ENCODE assay signal across 10 mouse cellular contexts in genomic region chr2:105256427-105257071, GRCm38 (mm10). TPM values are rescaled to one million over a fixed set of nuclear protein-coding genes. Genes with fewer than 3 reads are reported as not detected.
DNase-seq lines count a peak whose midpoint lies in the region; ATAC-seq lines count a peak whose summit lies in the region.
"Had no signal": no experiment of that assay in that cellular context is flagged by ENCODE, and none has a peak within 500 bp of the region (broad histone marks: within the 10 kb centered on the region; RNA-seq: fewer than 3 reads in every experiment).

No protein-coding gene starts in this region.

- H3K27ac ChIP-seq in midbrain, embryonic 16.5 days (ENCODE audit: low read length), result no peak overlapping the region
- H3K27ac ChIP-seq: intestine, embryonic 15.5 days; limb, embryonic 13.5 days had no signal

- H3K27me3 ChIP-seq in midbrain, embryonic 16.5 days (ENCODE audit: control insufficient read depth, insufficient read depth, low read depth, low read length), result no peaks in the 10 kb centered on the region
- H3K27me3 ChIP-seq: intestine, embryonic 15.5 days; limb, embryonic 13.5 days had no signal

- DNase-seq in cerebellum, postnatal 14 days, result peak; percentile 31 to 71
- DNase-seq in cerebellum, adult 11 months, result no peak
- peak; percentile 27 to 44 for DNase-seq in left cerebral cortex, postnatal 14 days (ENCODE audit: low spot score in 2 of 2)
- no peak for DNase-seq in left cerebral cortex, postnatal 4 days
- DNase-seq in brain, embryonic 18.5 days (ENCODE audit: low read depth, low spot score), result peak; percentile 36
- no peak for DNase-seq in urinary bladder, postnatal 36 days (ENCODE audit: low spot score in 2 of 2)
- no peak for DNase-seq in right cerebral cortex, postnatal 4 days

- peak; percentile 80 for ATAC-seq in midbrain, embryonic 16.5 days
- ATAC-seq: intestine, embryonic 15.5 days had no signal

- intact Hi-C loops in left cerebral cortex, postnatal 14 days (cut with DNase I), result loop anchor here (5.0 kb wide), 1 partner anchor 171 kb away; no protein-coding TSS in a partner anchor
- intact Hi-C loops in left cerebral cortex, postnatal 4 days (cut with DNase I), result loop anchor here (2.0 to 10.0 kb wide), 2 partner anchors 170 to 1058 kb away; no protein-coding TSS in a partner anchor

- no peaks in the 10 kb centered on the region for H3K9me3 ChIP-seq in midbrain, embryonic 16.5 days (replicated peaks; ENCODE audit: control insufficient read depth, low read length, poor library complexity, severe bottlenecking)
- H3K9me3 ChIP-seq: intestine, embryonic 15.5 days; limb, embryonic 13.5 days had no signal

- 55% methylated on average over 2 of the region's 2 CpGs for WGBS in midbrain, embryonic 16.5 days

- no peak overlapping the region for H3K9ac ChIP-seq in midbrain, embryonic 16.5 days (ENCODE audit: low read depth, low read length)
- H3K9ac ChIP-seq: intestine, embryonic 15.5 days; limb, embryonic 13.5 days had no signal

- H3K36me3 ChIP-seq in midbrain, embryonic 16.5 days (ENCODE audit: control insufficient read depth, insufficient read depth, low read length), result no peaks in the 10 kb centered on the region
- H3K36me3 ChIP-seq: intestine, embryonic 15.5 days; limb, embryonic 13.5 days had no signal

- H3K4me2 ChIP-seq in midbrain, embryonic 16.5 days (ENCODE audit: low read length), result no peak overlapping the region
- H3K4me2 ChIP-seq: intestine, embryonic 15.5 days; limb, embryonic 13.5 days had no signal

- H3K4me3 ChIP-seq in midbrain, embryonic 16.5 days (ENCODE audit: low read depth, low read length), result no peak overlapping the region
- H3K4me3 ChIP-seq: intestine, embryonic 15.5 days; limb, embryonic 13.5 days had no signal

- no peaks in the 10 kb centered on the region for H3K4me1 ChIP-seq in midbrain, embryonic 16.5 days (ENCODE audit: control insufficient read depth, insufficient read depth, low read length)
- H3K4me1 ChIP-seq: intestine, embryonic 15.5 days; limb, embryonic 13.5 days had no signal

RNA-seq across cellular contexts. Expression of gene Them7, which starts 32.4 kb away (rescaled TPM):
- total RNA-seq in left cerebral cortex, postnatal 14 days (2021), result under 1 TPM in 1 of 2 experiments, not detected in 1; 0.37 TPM
- not detected for total RNA-seq in left cerebral cortex, postnatal 4 days (2021)
- polyA plus RNA-seq in midbrain, embryonic 16.5 days (2015; fragmentation: Nextera tagmentation; extraction: Ambion mirVana), result not detected in 2 replicates

Comparison
In these comparisons a context has a peak if more than half of its experiments do, and no peak if none do; other contexts are left out.
1. DNase-seq: peak in cerebellum, postnatal 14 days (2 of 2), left cerebral cortex, postnatal 14 days (2 of 2) and brain, embryonic 18.5 days (single experiment); none in cerebellum, adult 11 months (single experiment), left cerebral cortex, postnatal 4 days (single experiment), urinary bladder, postnatal 36 days (0 of 2) and right cerebral cortex, postnatal 4 days (single experiment).